Mouse (Mus musculus): ENCODE data around the gene Cped1.

The Cped1 gene

DNA sequence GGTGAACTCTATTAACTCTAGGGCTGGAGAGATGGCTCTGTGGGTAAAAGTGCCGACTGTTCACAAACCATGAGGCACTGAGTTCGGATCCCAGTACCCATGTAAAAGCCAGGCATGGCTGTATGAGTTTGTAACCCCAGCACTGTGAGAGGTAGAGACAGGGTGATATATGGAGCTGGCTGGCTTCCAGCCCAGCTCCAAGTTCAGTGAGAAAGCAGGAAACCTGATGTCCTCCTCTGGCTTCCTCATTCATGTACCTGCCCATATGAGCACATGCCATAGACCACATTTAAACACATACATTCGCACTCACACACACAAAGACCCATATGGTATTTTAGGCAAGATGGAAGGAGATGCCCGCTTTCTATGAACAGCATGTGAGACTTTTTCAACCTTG, 296.7 kb downstream of the Cped1 start:
- no peak for ATAC-seq (ENCODE audit: insufficient number of reproducible peaks, low FRiP score, low TSS enrichment)

DNA sequence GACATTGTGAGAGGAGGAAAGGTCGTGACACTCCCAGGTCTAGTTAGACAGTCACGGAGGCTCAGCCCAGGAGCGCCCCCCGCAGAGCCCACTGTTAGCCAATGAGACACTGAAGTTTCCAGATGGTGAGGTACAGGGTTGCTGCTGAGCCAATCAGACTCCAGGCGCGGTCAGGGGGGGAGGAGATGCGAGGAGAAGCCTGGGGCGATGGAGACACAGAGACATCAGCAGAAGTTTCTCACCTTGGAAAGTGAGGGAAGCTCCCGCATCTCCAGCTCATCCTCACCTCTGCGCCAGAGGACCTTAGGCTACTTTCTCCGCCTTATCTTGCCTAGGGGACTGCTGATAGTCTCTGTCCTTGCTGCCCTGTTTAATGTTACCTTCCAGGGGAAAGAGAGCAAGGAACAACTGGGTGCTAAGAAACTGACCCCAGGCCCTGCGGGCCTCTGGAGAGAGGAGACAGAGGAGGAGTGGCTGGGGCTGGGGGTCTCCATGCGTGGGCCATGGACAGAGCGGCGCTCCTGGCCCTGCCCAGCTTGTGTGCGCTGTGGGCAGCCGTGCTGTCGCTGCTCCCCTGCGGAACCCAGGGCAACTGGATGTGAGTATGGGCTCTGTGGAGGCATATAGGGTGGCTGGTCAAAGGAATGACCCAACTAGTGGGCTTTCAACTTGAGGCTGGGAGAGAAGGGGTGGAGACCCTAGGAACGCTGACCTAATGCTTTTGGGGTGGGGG, 302.5 kb downstream of the Cped1 start, which contains the start of gene Wnt16:
Wnt16 (plus strand) TSS at position 224 of the 733 bp plus-strand sequence.
- ATAC-seq (ENCODE audit: insufficient number of reproducible peaks, low FRiP score, low TSS enrichment): 0 out of 2 replicates have a peak, but pooled peaks have one; percentile 3

DNA sequence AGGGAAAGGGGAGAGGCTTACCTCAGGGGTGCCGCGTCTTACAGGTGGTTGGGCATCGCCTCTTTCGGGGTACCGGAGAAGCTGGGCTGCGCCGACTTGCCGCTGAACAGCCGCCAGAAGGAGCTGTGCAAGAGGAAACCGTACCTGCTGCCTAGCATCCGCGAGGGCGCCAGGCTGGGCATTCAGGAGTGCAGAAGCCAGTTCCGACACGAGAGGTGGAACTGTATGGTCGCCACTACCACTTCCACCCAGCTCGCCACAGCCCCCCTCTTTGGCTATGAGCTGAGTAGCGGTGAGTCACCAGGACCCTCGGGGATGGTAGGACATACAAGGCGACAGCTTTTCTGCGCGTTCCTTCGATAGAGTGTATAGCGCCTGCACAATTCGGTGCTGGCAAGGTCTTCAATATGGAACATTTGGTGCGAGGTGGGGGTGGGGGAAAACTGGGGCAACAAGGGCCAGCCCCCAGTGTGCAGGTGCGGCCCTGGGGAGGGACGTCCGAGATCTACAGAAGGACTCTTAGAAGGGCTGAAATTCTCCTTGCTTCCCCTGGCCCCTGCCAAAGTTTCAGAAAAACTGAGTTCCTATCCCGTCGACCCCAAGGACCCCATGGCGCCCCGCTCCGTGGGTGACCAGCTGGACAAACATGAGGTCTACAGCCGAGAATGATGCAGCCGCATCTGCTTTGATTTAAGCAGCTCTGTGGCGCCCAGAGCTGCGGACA, 303.2 kb downstream of the Cped1 start:
- ATAC-seq (ENCODE audit: insufficient number of reproducible peaks, low FRiP score, low TSS enrichment): peak; percentile 45

DNA sequence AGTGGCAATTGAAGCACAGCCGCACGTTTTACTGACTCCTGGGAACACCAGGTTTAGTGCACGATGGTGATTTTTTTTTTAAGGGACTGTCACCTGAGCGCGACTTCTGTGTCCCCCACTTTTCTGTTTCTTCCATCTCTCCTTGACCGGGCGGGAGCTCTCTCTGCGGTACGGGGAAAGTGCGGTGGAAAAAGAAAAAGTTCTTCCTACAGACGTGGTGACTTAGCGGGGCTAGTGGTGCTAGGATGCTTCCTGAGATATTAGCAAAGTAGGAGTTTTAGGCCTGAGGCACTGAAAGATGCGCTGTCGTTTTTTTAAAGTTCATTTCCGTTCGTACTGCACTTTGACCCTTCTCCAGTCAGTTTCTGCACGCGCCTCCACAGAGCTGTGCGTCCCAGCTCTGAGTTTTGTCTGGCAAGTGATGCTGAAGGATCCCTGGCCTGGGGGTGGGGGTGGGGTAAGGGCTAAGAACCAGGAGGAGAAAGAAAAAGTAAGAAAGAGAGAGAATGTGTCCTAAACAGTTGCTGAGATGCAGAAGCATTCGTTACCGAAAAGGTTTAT, 303.8 kb downstream of the Cped1 start:
- no peak for ATAC-seq (ENCODE audit: insufficient number of reproducible peaks, low FRiP score, low TSS enrichment)

DNA sequence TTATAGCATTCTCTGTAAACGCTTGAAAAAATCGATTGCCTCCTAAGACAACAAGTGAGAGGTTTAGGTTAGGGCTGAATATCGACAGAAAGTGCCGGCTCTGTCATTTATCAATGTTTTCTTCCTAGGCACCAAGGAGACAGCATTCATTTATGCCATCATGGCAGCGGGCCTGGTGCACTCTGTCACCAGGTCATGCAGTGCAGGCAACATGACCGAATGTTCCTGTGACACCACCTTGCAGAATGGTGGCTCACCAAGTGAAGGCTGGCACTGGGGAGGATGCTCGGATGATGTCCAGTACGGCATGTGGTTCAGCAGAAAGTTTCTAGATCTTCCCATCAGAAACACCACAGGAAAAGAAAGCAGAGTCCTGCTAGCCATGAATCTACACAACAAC, 305.1 kb downstream of the Cped1 start:
- no peak for ATAC-seq (ENCODE audit: insufficient number of reproducible peaks, low FRiP score, low TSS enrichment)

DNA sequence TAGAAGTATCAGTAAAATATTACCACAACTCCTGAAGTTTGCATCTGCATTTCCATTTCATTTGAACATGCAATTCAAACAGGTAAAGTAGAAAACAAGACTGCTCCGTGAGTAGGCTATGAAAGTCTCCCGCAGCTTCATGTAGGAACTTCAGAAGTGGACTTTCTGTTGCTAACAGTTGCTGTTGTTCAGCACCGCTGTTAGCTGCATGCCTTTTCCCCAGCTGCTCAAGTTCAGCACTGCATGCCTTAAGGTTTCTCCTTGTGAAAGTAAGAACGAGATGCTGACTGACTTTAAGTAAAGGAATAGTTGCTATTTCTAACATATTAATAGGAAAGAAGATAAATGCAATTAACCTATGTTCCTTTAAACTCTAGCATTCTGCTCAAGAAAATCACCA, 306.3 kb downstream of the Cped1 start:
- ATAC-seq (ENCODE audit: insufficient number of reproducible peaks, low FRiP score, low TSS enrichment): no peak

DNA sequence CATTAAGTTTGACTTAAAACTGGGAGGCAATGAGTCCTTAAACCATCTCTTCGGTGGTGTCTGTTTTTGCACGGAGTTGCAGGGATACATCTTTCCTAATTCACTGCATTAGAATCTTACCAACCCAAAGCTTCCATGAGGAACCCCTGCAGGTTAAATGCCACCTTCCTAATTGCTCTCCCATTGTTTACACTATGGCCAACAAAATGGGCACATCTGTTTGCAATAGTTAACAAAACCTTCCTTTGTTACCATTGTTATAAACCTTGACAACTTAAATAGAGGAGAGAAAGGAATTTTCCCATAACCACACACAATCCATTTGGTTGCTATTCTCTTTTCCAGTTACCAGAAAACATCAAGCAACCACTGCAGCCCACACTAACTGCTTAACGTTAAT, 308.2 kb downstream of the Cped1 start:
- ATAC-seq (ENCODE audit: insufficient number of reproducible peaks, low FRiP score, low TSS enrichment): no peak

DNA sequence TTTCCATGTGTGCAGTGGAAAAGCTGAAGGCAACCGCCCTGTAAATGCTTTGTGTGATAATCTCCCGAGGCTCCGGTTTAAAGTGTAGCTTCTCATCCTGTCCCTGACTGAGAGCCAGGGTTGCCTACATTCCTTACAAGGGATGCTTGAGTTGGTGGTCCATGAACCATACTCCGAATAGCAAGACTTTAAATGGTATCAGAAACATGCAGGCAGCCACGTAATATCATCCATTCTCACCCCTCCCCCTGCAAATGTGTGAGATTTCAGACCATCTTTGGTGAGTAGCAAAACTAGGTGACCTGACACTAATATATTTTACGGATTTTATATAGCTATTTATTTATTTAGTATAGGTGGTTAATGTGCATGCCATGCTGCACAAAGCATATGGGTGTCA, 311.3 kb downstream of the Cped1 start:
- ATAC-seq (ENCODE audit: insufficient number of reproducible peaks, low FRiP score, low TSS enrichment): no peak

DNA sequence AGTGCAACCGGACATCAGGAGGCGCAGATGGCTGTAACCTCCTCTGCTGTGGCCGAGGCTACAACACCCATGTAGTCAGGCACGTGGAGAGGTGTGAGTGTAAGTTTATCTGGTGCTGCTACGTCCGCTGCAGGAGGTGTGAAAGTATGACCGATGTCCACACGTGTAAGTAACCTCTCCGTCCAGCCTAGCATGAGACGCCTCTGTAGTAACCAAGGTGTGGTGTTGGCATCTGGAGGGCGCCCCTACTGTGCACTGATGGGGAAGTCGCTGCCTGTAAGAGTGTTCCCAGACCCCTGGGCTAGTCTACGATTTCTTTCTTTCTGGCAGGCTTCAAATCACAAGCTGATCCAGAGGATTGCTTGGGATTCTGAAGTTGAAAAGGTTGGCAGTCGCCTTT, 312.3 kb downstream of the Cped1 start:
- ATAC-seq (ENCODE audit: insufficient number of reproducible peaks, low FRiP score, low TSS enrichment): no peak

Measured in cerebellum, adult (tissue).